Mouse (Mus musculus): ENCODE measurements around the gene Zfp160. TPM values are rescaled to one million over a fixed set of nuclear protein-coding genes. Genes with fewer than 3 reads are reported as not detected.

Zfp160 gene
- total RNA-seq, 2 experiments from 2014 or later, result 19.9 to 20.5 TPM

Other genes starting within 250 kb of the Zfp160 start
- not detected for gene Vmn1r228, start 222.7 kb upstream of the Zfp160 start, total RNA-seq (2021)
- gene Vmn1r229, start 197.3 kb upstream of the Zfp160 start, total RNA-seq (2021), result under 1 TPM; 0.05 to 0.08 TPM
- gene Vmn1r230, start 168.5 kb upstream of the Zfp160 start, total RNA-seq (2021), result not detected
- not detected for gene Vmn1r231, start 103.8 kb upstream of the Zfp160 start, total RNA-seq (2021)
- not detected for gene Vmn1r232, start 89.2 kb upstream of the Zfp160 start, total RNA-seq (2021)
- gene Ppp2r1a, start 63.6 kb upstream of the Zfp160 start, total RNA-seq (2021), result 100 to 1,000 TPM; 579 to 601 TPM
- gene Vmn1r233, start 12.4 kb upstream of the Zfp160 start, total RNA-seq (2021), result not detected
- not detected for gene Vmn1r234, start 217.2 kb downstream of the Zfp160 start, total RNA-seq (2021)
- gene Vmn1r235, start 247.5 kb downstream of the Zfp160 start, total RNA-seq (2021), result not detected